In the genomic region with DNA sequence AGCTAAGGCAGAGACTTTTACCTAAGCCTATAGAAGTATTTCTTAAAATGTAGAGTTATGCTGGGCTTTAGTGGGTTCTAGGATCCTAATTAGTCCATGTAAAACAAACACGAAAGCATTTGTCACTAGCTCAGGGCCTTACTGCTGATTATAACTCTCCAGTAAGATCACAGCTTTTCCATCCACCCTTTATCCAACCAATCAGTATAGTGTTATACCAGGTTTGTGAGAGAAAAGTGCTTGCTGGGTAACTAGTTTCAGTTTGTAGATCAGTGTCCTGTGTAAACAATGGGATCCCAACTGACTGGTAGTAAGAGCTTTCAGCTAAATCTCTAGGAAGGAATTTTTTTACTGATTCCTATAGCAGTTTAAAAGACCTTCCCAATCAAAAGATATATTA, we compare ENCODE assay signal across 15 mouse cellular contexts. TPM values are rescaled to one million over a fixed set of nuclear protein-coding genes. Genes with fewer than 3 reads are reported as not detected.
A peak's percentile ranks its signal among the peaks of the same experiment; 100 is the strongest.
DNase-seq lines count a peak whose midpoint lies in the region; ATAC-seq and TF ChIP-seq lines count a peak whose summit lies in the region.
"Had no signal": no experiment of that assay in that cellular context is flagged by ENCODE, and none has a peak within 500 bp of the region (broad histone marks: within the 10 kb centered on the region; RNA-seq: fewer than 3 reads in every experiment).

No protein-coding gene starts in this region.

- peak overlapping the region; percentile 8 for H3K4me3 ChIP-seq in left cerebral cortex, adult 2 months
- H3K4me3 ChIP-seq in forebrain, embryonic 14.5 days (ENCODE audit: low read depth, low read length): peak overlapping the region; percentile 10; the same call in 1 of the 2 replicates
- H3K4me3 ChIP-seq in hindbrain, postnatal 0 days (ENCODE audit: low read length): peak overlapping the region; percentile 20
- no peak overlapping the region for H3K4me3 ChIP-seq in myocyte
- no peak overlapping the region for H3K4me3 ChIP-seq in cerebellum, adult 2 months (replicated peaks; ENCODE audit: insufficient read depth, low read depth, low read length)
- H3K4me3 ChIP-seq: embryonic facial prominence, embryonic 15.5 days; heart, adult 2 months; stomach, embryonic 15.5 days had no signal

- no peak overlapping the region for H3K27ac ChIP-seq in left cerebral cortex, adult 2 months
- H3K27ac ChIP-seq in forebrain, embryonic 14.5 days (ENCODE audit: low read depth, low read length): no peak overlapping the region
- H3K27ac ChIP-seq in hindbrain, postnatal 0 days: no peak overlapping the region
- H3K27ac ChIP-seq in cerebellum, adult 2 months (ENCODE audit: insufficient read depth, low read length): no peak overlapping the region
- H3K27ac ChIP-seq: embryonic facial prominence, embryonic 15.5 days; heart, adult 2 months; stomach, embryonic 15.5 days had no signal

- no peak overlapping the region for H3K9ac ChIP-seq in forebrain, embryonic 14.5 days (ENCODE audit: low read length)
- no peak overlapping the region for H3K9ac ChIP-seq in hindbrain, postnatal 0 days (replicated peaks; ENCODE audit: low read length)
- H3K9ac ChIP-seq: embryonic facial prominence, embryonic 15.5 days; stomach, embryonic 15.5 days had no signal

- H3K9me3 ChIP-seq in forebrain, embryonic 14.5 days (replicated peaks; ENCODE audit: control insufficient read depth, low read length): no peaks in the 10 kb centered on the region
- H3K9me3 ChIP-seq in hindbrain, postnatal 0 days (ENCODE audit: low read length): no peaks in the 10 kb centered on the region
- H3K9me3 ChIP-seq: embryonic facial prominence, embryonic 15.5 days; stomach, embryonic 15.5 days had no signal

- TF ChIP-seq POLR2A in myocyte (IDR thresholded peaks at IDR 0.05; ENCODE audit: insufficient read length, low read depth): no peak
- no peak for TF ChIP-seq POLR2A in cerebellum, adult 2 months (IDR thresholded peaks at IDR 0.05; ENCODE audit: borderline replicate concordance, insufficient read depth, low read length)

- intact Hi-C loops in left cerebral cortex, adult 2 months (cut with DNase I): no loop called here

- no peak for ATAC-seq in forebrain, embryonic 14.5 days
- no peak for ATAC-seq in hindbrain, postnatal 0 days
- ATAC-seq: activated CD4-positive, CD25-positive, alpha-beta regulatory T cell, adult 4 months had no signal

- H3K36me3 ChIP-seq in forebrain, embryonic 14.5 days (ENCODE audit: control insufficient read depth, insufficient read depth, low read length): no peaks in the 10 kb centered on the region
- H3K36me3 ChIP-seq in hindbrain, postnatal 0 days (ENCODE audit: insufficient read depth, low read length): no peaks in the 10 kb centered on the region
- no peaks in the 10 kb centered on the region for H3K36me3 ChIP-seq in myocyte (ENCODE audit: control insufficient read depth, insufficient read depth)
- H3K36me3 ChIP-seq: embryonic facial prominence, embryonic 15.5 days; stomach, embryonic 15.5 days had no signal

- H3ac ChIP-seq in myocyte (ENCODE audit: control insufficient read depth, insufficient read length): no peak overlapping the region

- no peaks in the 10 kb centered on the region for H3K27me3 ChIP-seq in forebrain, embryonic 14.5 days (replicated peaks; ENCODE audit: control insufficient read depth, insufficient read depth, low read length)
- H3K27me3 ChIP-seq in hindbrain, postnatal 0 days (ENCODE audit: insufficient read depth, low read length): no peaks in the 10 kb centered on the region
- no peaks in the 10 kb centered on the region for H3K27me3 ChIP-seq in myocyte (ENCODE audit: control insufficient read depth, insufficient read depth, insufficient read length)
- no peaks in the 10 kb centered on the region for H3K27me3 ChIP-seq in cerebellum, adult 2 months (ENCODE audit: control insufficient read depth, insufficient read depth, low read length)
- H3K27me3 ChIP-seq: embryonic facial prominence, embryonic 15.5 days; stomach, embryonic 15.5 days had no signal

- H3K79me2 ChIP-seq in myocyte (ENCODE audit: control insufficient read depth, insufficient read depth): peaks cover 3% of the 10 kb centered on the region

- no peak for DNase-seq in left cerebral cortex, adult 2 months (ENCODE audit: extremely low spot score in 1 of 2, low spot score in 2 of 2)
- no peak for DNase-seq in left cerebral cortex, adult 11 months (ENCODE audit: low spot score)
- DNase-seq in forebrain, embryonic 14.5 days (ENCODE audit: low spot score): no peak
- DNase-seq in hindbrain, postnatal 0 days (ENCODE audit: low spot score): no peak
- DNase-seq in frontal cortex, postnatal 14 days (ENCODE audit: low spot score in 2 of 2): no peak
- no peak for DNase-seq in adrenal gland, adult 2 months
- DNase-seq in cerebellum, adult 2 months: no peak
- DNase-seq: cerebellum, postnatal 14 days; heart, adult 2 months; heart, postnatal 36 days; kidney, adult 8-10 months had no signal

- TF ChIP-seq CTCF in left cerebral cortex, adult 2 months (IDR thresholded peaks at IDR 0.05): no peak
- no peak for TF ChIP-seq CTCF in hindbrain, postnatal 0 days (IDR thresholded peaks at IDR 0.05; ENCODE audit: low read depth)
- TF ChIP-seq CTCF in cerebellum, adult 2 months (IDR thresholded peaks at IDR 0.05; ENCODE audit: borderline replicate concordance, insufficient read depth, low read depth, low read length): no peak

- H3K4me1 ChIP-seq in forebrain, embryonic 14.5 days (ENCODE audit: control insufficient read depth, insufficient read depth, low read length): peaks cover 40% of the 10 kb centered on the region
- peaks cover 22% of the 10 kb centered on the region for H3K4me1 ChIP-seq in hindbrain, postnatal 0 days (ENCODE audit: insufficient read depth, low read length)
- H3K4me1 ChIP-seq in cerebellum, adult 2 months (ENCODE audit: control insufficient read depth, insufficient read depth, low read length): peaks cover 4% of the 10 kb centered on the region

- WGBS in forebrain, embryonic 14.5 days: 82% methylated on average over 1 of the region's 1 CpGs
- WGBS in hindbrain, postnatal 0 days: 63% methylated on average over 1 of the region's 1 CpGs
- 71% methylated on average over 1 of the region's 1 CpGs for WGBS in cerebellum, adult 2 months

- H3K4me2 ChIP-seq in forebrain, embryonic 14.5 days (ENCODE audit: low read length): peak overlapping the region; percentile 43
- H3K4me2 ChIP-seq in hindbrain, postnatal 0 days (ENCODE audit: low read depth, low read length): peak overlapping the region; percentile 48
- H3K4me2 ChIP-seq in myocyte (ENCODE audit: low read depth): peak overlapping the region; percentile 18
- H3K4me2 ChIP-seq: embryonic facial prominence, embryonic 15.5 days; stomach, embryonic 15.5 days had no signal

TF ChIP-seq in myocyte, 11 proteins besides CTCF, POLR2A, EP300 and RAD21:
- TF ChIP-seq MYOD1 (IDR thresholded peaks at IDR 0.05; ENCODE audit: control insufficient read depth in 1 of 3, insufficient read length in 2 of 3, low read depth in 2 of 3) (no peak), REST (IDR thresholded peaks at IDR 0.05; ENCODE audit: insufficient read depth, insufficient read length) (no peak), TCF12 (IDR thresholded peaks at IDR 0.05; ENCODE audit: insufficient read depth, poor library complexity, severe bottlenecking) (no peak), POLR2AphosphoS2 (IDR thresholded peaks at IDR 0.05; ENCODE audit: insufficient read length, low read depth) (no peak), E2F4 (IDR thresholded peaks at IDR 0.05; ENCODE audit: insufficient read depth) (no peak), USF1 (IDR thresholded peaks at IDR 0.05; ENCODE audit: low read depth) (no peak), SRF (IDR thresholded peaks at IDR 0.05; ENCODE audit: control insufficient read depth, insufficient read length, low read depth) (no peak), CEBPB (IDR thresholded peaks at IDR 0.05; ENCODE audit: insufficient read depth, poor library complexity, severe bottlenecking) (no peak), MYOG (IDR thresholded peaks at IDR 0.05; ENCODE audit: control insufficient read depth in 1 of 3, insufficient read depth in 1 of 3, insufficient read length in 2 of 3, low read depth in 2 of 3) (no peak), MAX (IDR thresholded peaks at IDR 0.05; ENCODE audit: low read depth) (no peak), TCF3 (IDR thresholded peaks at IDR 0.05; ENCODE audit: insufficient read length, low read depth) (no peak)

RNA-seq across cellular contexts. Expression of gene Megf9, which starts 3.8 kb away (rescaled TPM):
- 100 to 1,000 TPM; 109 to 115 TPM for total RNA-seq in left cerebral cortex, adult 2 months (2021)
- 28.7 and 33.0 TPM in 2 replicates for polyA plus RNA-seq in forebrain, embryonic 14.5 days (2014; fragmentation: Nextera tagmentation; extraction: Ambion mirVana)
- 79.2 and 88.2 TPM in 2 replicates for total RNA-seq in hindbrain, postnatal 0 days (2014; rRNA removed)
- 28.8 and 30.7 TPM in 2 replicates for polyA plus RNA-seq in hindbrain, postnatal 0 days (2015; fragmentation: Nextera tagmentation; extraction: Ambion mirVana)
- polyA plus RNA-seq in myocyte (2012; fragmentation: generic; extraction: Trizol): 2.6 TPM
- total RNA-seq in adrenal gland, adult 2 months (2021): 10 to 100 TPM; 29.3 to 35.6 TPM
- polyA plus RNA-seq in adrenal gland, adult 2 months (2012; rRNA removed): 51.5 and 54.6 TPM in 2 replicates
- 31.9 and 33.5 TPM in 2 replicates for polyA plus RNA-seq in cerebellum, adult 2 months (2012; rRNA removed)

Comparison
In these comparisons a context has a peak if more than half of its experiments do, and no peak if none do; other contexts are left out.
1. H3K4me3 ChIP-seq: peak in left cerebral cortex, adult 2 months (single experiment), forebrain, embryonic 14.5 days (single experiment) and hindbrain, postnatal 0 days (single experiment); none in myocyte (single experiment) and cerebellum, adult 2 months (single experiment).
2. Peak in every context shown above with its lines, with median percentiles within 50 percentile points of each other: H3K4me2 ChIP-seq.